Mouse (Mus musculus) megakaryocyte progenitor cell, adult 5-6 weeks (primary cell): ENCODE measurements at regions not wholly inside any gene's neighbourhood (a gene's known extent, or its start where the extent isn't known, plus 50 kb on each side); places are given as distances from the start of the nearest gene placed in this dataset.
"Not testable (repeated sequence)": the region's sequence is repeated elsewhere in the genome, so short reads cannot be mapped to it uniquely, and the experiment has no call there.

Source experiments
- ATAC-seq: replicated peaks from 2 replicates; pipeline ENCODE4 v1.8.0; 2016; ENCODE audit warnings: mild to moderate bottlenecking, moderate TSS enrichment, inconsistent platforms; ENCODE audit not compliant: poor library complexity

- no peak for ATAC-seq
Observed at GRCm38 (mm10) chr15:26953818-26954385, 58.5 kb upstream of the Fbxl7 start.

DNA sequence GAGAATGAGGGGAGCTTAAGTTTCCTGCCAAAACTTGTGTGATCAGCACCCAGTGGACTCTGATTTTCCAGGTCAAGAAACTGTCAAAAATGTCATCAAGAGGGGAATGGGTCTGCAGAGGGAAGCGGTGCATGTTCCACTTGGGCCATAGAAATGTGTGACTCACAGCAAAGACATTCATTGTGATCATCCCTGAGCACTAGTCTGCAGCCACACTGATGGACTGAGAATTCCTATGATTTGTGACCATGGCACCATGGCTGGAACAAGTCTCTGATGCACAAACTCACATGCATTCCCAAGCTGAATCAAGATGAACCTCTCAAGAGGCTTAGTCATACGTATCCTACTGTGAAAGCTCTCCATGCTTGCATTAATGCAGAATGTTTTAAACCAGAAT lies 63.6 kb upstream of the Fbxl7 start:
- ATAC-seq: no peak

DNA sequence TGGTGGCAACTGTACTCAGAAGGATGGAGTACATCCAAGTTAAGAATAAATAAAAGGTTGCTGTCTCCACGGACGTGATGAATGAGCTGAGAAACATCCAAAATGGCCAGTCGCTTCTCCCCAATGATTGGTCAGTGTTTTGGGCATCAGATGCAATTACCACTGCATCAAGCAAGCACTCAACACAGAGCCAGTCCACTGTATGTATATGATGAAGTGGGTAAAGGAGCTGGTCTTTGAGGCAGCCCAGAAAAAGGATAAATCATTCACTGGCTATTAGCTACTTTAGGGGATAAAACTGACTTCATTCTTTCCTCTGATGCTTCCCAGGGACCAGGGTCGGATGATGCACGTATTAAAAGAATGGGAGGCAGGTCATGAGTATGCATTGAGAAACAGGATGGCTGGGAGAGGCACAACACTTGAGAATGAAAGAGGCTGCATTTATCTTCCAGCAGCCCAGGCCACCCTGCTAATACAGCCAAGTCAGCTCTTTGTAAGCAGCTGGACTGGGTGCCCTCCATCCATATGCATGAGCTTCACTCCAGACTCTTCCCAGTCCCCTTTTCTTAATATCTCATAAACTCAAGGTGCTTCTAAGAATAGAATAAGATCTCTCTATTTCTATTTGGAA lies 73.1 kb upstream of the Fbxl7 start:
- no peak for ATAC-seq

GRCm38 (mm10) chr15:26970770-26971169 lies 75.4 kb upstream of the Fbxl7 start:
- ATAC-seq: no peak

GRCm38 (mm10) chr15:26993054-26993453 lies 97.7 kb upstream of the Fbxl7 start:
- ATAC-seq: no peak

GRCm38 (mm10) chr15:27009069-27009468 lies 113.7 kb upstream of the Fbxl7 start:
- no peak for ATAC-seq

GRCm38 (mm10) chr15:27013906-27014658 lies 118.7 kb upstream of the Fbxl7 start:
- ATAC-seq: no peak

GRCm38 (mm10) chr15:27014659-27014974 lies 119.2 kb upstream of the Fbxl7 start:
- no peak for ATAC-seq

GRCm38 (mm10) chr15:27020471-27020870 lies 125.1 kb upstream of the Fbxl7 start:
- no peak for ATAC-seq

GRCm38 (mm10) chr15:27033261-27033660 lies 137.9 kb upstream of the Fbxl7 start:
- no peak for ATAC-seq

DNA sequence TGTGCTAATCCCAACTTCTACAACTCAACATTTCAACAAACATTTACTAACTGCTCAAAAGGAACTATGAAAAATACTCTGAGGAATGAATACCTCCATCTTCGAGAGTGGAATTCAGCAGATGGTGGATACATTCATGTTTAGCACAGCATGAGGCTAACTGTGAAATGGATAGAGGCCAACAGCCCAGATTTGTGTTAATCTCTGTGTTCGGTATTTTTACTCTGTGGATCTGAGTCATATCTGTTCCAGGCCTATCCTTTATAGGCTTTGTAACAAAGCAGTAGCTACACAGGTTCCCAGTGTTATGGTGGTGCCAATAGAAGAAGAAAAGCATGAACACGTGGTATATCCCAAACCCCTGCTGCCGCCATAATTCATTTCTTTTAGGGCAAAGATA lies 148.4 kb upstream of the Fbxl7 start:
- no peak for ATAC-seq

DNA sequence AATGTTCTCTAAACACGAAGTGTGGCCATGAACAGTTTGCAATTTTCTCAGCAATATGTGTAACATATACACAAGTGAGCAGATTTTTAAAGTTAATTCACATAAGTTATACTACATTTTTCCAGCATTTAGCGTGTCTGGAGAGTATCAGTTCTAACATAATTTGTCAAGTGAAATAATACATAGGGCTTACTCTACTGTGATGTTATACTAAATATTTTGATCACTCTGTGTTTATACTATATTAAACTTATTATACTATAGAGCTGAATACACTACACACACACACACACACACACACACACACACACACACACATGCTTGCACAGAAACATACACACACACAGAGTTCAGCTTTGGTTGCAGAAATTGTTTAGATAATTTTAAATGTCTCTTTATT lies 155.3 kb upstream of the Fbxl7 start:
- no peak for ATAC-seq

DNA sequence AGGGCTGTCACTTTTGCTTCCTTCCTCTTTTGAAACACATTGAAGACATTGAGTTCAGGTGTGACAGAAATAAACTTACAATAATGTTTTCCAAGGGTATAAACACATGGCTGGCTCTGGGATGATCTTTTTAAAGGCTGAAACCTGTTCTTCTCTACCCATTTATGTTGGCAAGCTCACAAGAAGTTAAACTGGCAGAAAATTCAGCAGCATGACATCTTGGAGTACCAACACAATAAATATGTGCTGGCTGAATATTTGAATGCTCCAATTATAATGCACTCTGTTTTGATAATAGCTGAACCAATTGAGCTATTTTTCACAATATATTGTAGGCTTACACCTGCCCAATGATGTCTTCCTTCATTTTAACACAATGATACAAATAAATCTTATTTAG lies 168.1 kb upstream of the Fbxl7 start:
- no peak for ATAC-seq

DNA sequence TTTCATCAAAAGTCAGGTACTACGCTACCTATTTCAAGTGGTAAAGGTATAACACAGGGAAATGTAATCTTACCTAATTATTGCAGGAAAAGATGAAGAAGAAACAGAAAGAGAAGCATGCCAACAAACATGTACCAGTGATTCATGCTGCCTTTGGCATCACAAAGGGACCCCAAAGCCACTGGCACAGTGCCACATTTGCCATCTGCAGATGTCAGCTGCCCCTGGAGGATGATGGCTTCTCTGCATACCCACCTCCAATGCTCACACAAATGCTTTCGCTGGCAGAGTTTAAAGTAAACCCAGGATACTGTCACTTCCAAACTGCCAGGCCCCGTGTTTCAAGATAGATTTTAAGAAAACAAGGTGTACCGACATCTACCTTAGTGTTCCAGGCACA lies 168.6 kb upstream of the Fbxl7 start:
- ATAC-seq: no peak

DNA sequence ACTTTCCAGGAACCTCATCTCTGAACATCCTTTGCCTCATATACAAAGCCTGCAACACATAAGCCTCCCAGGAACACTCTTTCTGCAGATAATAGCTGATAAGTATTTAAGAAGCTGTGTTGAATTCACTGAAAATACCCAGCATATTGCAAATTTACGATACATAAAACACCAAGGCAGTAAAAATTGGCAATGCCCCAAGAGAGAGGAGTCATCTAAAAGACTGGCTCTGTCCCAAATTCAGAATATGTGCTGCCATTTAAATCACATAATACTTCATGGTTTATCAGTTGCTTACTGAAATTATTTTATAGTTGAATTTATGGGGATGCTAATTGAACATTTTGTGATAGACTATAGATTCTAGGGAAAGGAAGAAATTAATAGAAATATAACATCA lies 172.3 kb upstream of the Fbxl7 start:
- ATAC-seq: no peak

- ATAC-seq: no peak
Observed at GRCm38 (mm10) chr15:27077926-27078325, 182.5 kb upstream of the Fbxl7 start.

DNA sequence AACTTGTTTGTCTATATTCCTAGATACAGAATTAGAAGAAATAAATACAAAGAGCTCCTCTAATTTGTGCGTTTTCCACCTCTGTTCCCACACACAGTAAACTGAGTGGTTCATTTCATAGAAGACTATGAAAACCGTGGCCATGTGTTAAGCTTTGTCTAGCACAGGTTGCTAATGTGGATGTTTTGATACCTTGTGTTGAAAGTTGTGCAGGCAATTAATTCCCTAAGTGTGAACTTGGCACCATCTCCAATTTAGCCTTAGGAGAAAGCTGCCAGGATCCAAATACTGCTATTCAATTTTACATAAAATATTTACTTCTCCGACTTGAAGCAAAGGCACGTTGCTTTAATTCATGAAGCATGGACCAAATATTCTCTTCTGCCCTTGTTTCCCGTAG lies 187.4 kb upstream of the Fbxl7 start:
- no peak for ATAC-seq

DNA sequence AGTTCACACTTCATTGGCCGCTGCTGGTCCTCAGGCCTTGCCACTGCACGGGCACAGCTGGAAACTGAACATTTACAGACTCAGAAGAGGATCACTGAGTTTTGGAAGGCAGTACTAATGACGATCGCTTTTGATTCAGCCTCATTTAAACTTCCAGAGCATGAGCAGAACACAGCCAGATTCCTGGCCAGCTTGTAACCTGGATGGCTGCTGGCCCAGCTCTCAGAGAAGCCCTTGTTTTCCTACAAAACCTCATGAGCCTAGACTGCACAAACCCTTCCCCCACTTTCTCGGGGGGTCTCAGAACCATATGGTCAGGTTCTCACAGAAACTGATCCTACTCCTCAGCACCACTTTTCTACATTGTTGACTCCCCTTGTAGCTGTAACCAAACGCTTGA lies 188.2 kb upstream of the Fbxl7 start:
- ATAC-seq: no peak

GRCm38 (mm10) chr15:27089155-27089554 lies 193.8 kb upstream of the Fbxl7 start:
- ATAC-seq: no peak

GRCm38 (mm10) chr15:27094102-27094501 lies 198.7 kb upstream of the Fbxl7 start:
- ATAC-seq: no peak

GRCm38 (mm10) chr15:27095231-27095630 lies 199.9 kb upstream of the Fbxl7 start:
- no peak for ATAC-seq

DNA sequence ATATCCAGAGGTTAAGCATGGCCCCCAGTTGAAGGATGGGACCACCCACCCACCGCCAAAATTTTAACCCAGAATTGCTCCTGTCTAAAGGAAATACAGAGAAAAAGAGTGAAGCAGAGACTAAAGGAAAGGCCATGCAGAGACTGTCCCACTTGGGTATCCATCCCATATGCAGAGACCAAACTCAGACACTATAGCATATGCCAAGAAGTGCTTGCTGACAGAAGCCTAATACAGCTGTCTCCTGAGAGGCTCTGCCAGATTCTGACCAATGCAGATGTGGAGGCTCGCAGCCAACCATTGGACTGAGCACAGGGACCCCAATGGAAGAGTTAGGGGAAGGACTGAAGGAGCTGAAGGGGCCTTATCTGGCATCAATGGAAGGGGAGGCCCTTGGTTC lies 206.2 kb upstream of the Fbxl7 start:
- not testable (repeated sequence) for ATAC-seq

GRCm38 (mm10) chr15:27109130-27109529 lies 213.8 kb upstream of the Fbxl7 start:
- no peak for ATAC-seq
